Mouse (Mus musculus): ENCODE results near the gene Krt31. TPM values are rescaled to one million over a fixed set of nuclear protein-coding genes. Genes with fewer than 3 reads are reported as not detected.

The Krt31 gene
- polyA plus RNA-seq, 1 experiment: 0.20 TPM

DNA sequence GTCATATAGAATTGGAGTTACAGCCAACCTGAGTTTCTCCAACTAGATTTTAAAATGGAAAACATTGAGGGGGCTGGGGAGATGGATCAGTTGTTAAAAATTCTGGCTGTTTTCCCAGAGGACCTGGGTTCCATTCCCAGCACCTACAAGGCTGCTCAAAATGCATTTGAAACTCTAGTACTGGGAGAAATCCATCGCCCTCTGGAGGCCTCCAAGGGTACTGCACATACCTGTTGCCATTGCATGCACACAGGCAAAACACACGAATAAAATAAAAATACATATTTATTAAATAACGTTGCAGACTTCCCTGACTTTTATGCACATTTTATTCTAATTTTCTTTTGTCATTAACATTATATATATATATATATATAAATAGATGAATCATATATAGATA is 43.7 kb downstream of the Krt31 start:
- Histone ChIP-seq H3K27ac (ENCODE audit: insufficient read depth, low read depth, low read length) (no peak overlapping the region), H3K4me1 (ENCODE audit: control insufficient read depth, insufficient read depth, insufficient read length, low read length) (0 out of 2 replicates have a peak, but pooled peaks cover 2% of the 10 kb centered on the region), H3K4me3 (ENCODE audit: low read depth, low read length) (no peak overlapping the region), H3K27me3 (ENCODE audit: control insufficient read depth, insufficient read depth, low read length) (no peaks in the 10 kb centered on the region), H3K36me3 (ENCODE audit: control insufficient read depth, insufficient read depth, low read length) (no peaks in the 10 kb centered on the region)
- TF ChIP-seq POLR2A (IDR thresholded peaks at IDR 0.05; ENCODE audit: low read depth, low read length): no peak
- peak; percentile 41; the same call in 1 of the 2 replicates for TF ChIP-seq CTCF (IDR thresholded peaks at IDR 0.05; ENCODE audit: extremely low read depth, insufficient read length, insufficient replicate concordance, low read depth, low read length)
- WGBS: 60% methylated on average over 3 of the region's 3 CpGs

- H3K4me1 ChIP-seq (ENCODE audit: control insufficient read depth, insufficient read depth, insufficient read length, low read length): 0 out of 2 replicates have a peak, but pooled peaks cover 2% of the 10 kb centered on the region
- H3K36me3 ChIP-seq (ENCODE audit: control insufficient read depth, insufficient read depth, low read length): no peaks in the 10 kb centered on the region
- H3K27me3 ChIP-seq (ENCODE audit: control insufficient read depth, insufficient read depth, low read length): no peaks in the 10 kb centered on the region
- no peak overlapping the region for H3K27ac ChIP-seq (ENCODE audit: insufficient read depth, low read depth, low read length)
- WGBS: 75% methylated on average over 8 of the region's 8 CpGs
- H3K4me3 ChIP-seq (ENCODE audit: low read depth, low read length): no peak overlapping the region
- no peak for TF ChIP-seq CTCF (IDR thresholded peaks at IDR 0.05; ENCODE audit: extremely low read depth, insufficient read length, insufficient replicate concordance, low read depth, low read length)
- TF ChIP-seq POLR2A (IDR thresholded peaks at IDR 0.05; ENCODE audit: low read depth, low read length): no peak
Measured at GRCm38 (mm10) chr11:100005905-100006304, 44.4 kb downstream of the Krt31 start.

DNA sequence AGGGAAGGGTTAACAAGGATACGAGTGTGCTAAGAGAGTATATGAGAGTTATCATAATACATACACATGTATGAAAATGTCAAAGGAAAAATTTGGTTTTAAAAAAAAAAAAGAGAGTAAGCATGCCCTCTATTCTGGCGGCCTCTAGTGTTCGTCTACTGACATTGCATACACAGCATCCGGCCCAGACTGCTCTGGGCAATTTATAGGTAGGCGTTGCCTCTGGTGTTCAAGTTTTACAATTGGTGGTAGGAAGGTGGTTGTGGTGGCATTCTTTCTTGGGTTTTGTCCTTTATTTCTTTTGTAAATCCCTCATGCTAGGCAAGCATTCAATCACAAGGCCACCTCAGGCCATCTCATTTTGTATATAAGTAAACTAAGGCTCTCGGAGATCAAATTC is 45.5 kb downstream of the Krt31 start:
- 0 out of 2 replicates have a peak, but pooled peaks cover 2% of the 10 kb centered on the region for H3K4me1 ChIP-seq (ENCODE audit: control insufficient read depth, insufficient read depth, insufficient read length, low read length)
- no peak overlapping the region for H3K27ac ChIP-seq (ENCODE audit: insufficient read depth, low read depth, low read length)
- TF ChIP-seq CTCF (IDR thresholded peaks at IDR 0.05; ENCODE audit: extremely low read depth, insufficient read length, insufficient replicate concordance, low read depth, low read length) (peak; percentile 78; the same call in 1 of the 2 replicates), POLR2A (IDR thresholded peaks at IDR 0.05; ENCODE audit: low read depth, low read length) (no peak)
- H3K27me3 ChIP-seq (ENCODE audit: control insufficient read depth, insufficient read depth, low read length): no peaks in the 10 kb centered on the region
- H3K36me3 ChIP-seq (ENCODE audit: control insufficient read depth, insufficient read depth, low read length): no peaks in the 10 kb centered on the region
- H3K4me3 ChIP-seq (ENCODE audit: low read depth, low read length): no peak overlapping the region
- 16% methylated on average over 6 of the region's 6 CpGs for WGBS

- H3K27me3 ChIP-seq (ENCODE audit: control insufficient read depth, insufficient read depth, low read length): no peaks in the 10 kb centered on the region
Measured at GRCm38 (mm10) chr11:99999091-99999490, 51.3 kb downstream of the Krt31 start.

More at GRCm38 (mm10) chr11:99999091-99999490, 51.3 kb downstream of the Krt31 start:
- no peaks in the 10 kb centered on the region for H3K4me1 ChIP-seq (ENCODE audit: control insufficient read depth, insufficient read depth, insufficient read length, low read length)
- no peaks in the 10 kb centered on the region for H3K36me3 ChIP-seq (ENCODE audit: control insufficient read depth, insufficient read depth, low read length)
- no peak overlapping the region for H3K27ac ChIP-seq (ENCODE audit: insufficient read depth, low read depth, low read length)
- H3K4me3 ChIP-seq (ENCODE audit: low read depth, low read length): no peak overlapping the region
- TF ChIP-seq POLR2A (IDR thresholded peaks at IDR 0.05; ENCODE audit: low read depth, low read length): no peak
- no peak for TF ChIP-seq CTCF (IDR thresholded peaks at IDR 0.05; ENCODE audit: extremely low read depth, insufficient read length, insufficient replicate concordance, low read depth, low read length)
- WGBS: 92% methylated on average over 7 of the region's 7 CpGs

Other genes with a start within 250 kb of the Krt31 start
- gene Gm11554, start 246.1 kb downstream of the Krt31 start, polyA plus RNA-seq (2012; rRNA removed): not detected in 2 replicates
- not detected in 2 replicates for gene Krtap4-13, start 240.7 kb downstream of the Krt31 start, polyA plus RNA-seq (2012; rRNA removed)
- not detected in 2 replicates for gene Gm11564, start 234.9 kb downstream of the Krt31 start, polyA plus RNA-seq (2012; rRNA removed)
- gene 2300003K06Rik, start 212.5 kb downstream of the Krt31 start, polyA plus RNA-seq (2012; rRNA removed): not detected in 2 replicates
- gene Krtap4-16, start 198.9 kb downstream of the Krt31 start, polyA plus RNA-seq (2012; rRNA removed): 1.9 and 3.2 TPM in 2 replicates
- not detected in 2 replicates for gene Gm11568, start 192.6 kb downstream of the Krt31 start, polyA plus RNA-seq (2012; rRNA removed)
- not detected in 2 replicates for gene Gm11559, start 186.1 kb downstream of the Krt31 start, polyA plus RNA-seq (2012; rRNA removed)
- not detected in 2 replicates for gene Krtap9-1, start 177.2 kb downstream of the Krt31 start, polyA plus RNA-seq (2012; rRNA removed)
- gene Gm11567, start 171.4 kb downstream of the Krt31 start, polyA plus RNA-seq (2012; rRNA removed): not detected in 2 replicates
- not detected in 2 replicates for gene Krtap31-1, start 142.6 kb downstream of the Krt31 start, polyA plus RNA-seq (2012; rRNA removed)
- gene Gm11565, start 135.8 kb downstream of the Krt31 start, polyA plus RNA-seq (2012; rRNA removed): not detected in 2 replicates
- gene Krtap31-2, start 114.3 kb downstream of the Krt31 start, polyA plus RNA-seq (2012; rRNA removed): not detected in 2 replicates
- gene Krtap9-5, start 102.1 kb downstream of the Krt31 start, polyA plus RNA-seq (2012; rRNA removed): not detected in 2 replicates
- not detected in 2 replicates for gene Krtap29-1, start 71.5 kb downstream of the Krt31 start, polyA plus RNA-seq (2012; rRNA removed)
- gene Krtap16-1, start 64.0 kb downstream of the Krt31 start, polyA plus RNA-seq (2012; rRNA removed): not detected in 2 replicates
- not detected in 2 replicates for gene Krtap17-1, start 56.6 kb downstream of the Krt31 start, polyA plus RNA-seq (2012; rRNA removed)
- gene Krt33a, start 34.3 kb downstream of the Krt31 start, polyA plus RNA-seq (2012; rRNA removed): not detected in 2 replicates
- not detected in 2 replicates for gene Krt33b, start 20.7 kb downstream of the Krt31 start, polyA plus RNA-seq (2012; rRNA removed)
- gene Krt34, start 9.0 kb downstream of the Krt31 start, polyA plus RNA-seq (2012; rRNA removed): not detected in 2 replicates
- gene Krt32, start 37.7 kb upstream of the Krt31 start, polyA plus RNA-seq (2012; rRNA removed): not detected in 2 replicates
- not detected in 2 replicates for gene Krt35, start 45.7 kb upstream of the Krt31 start, polyA plus RNA-seq (2012; rRNA removed)
- gene Krt36, start 55.1 kb upstream of the Krt31 start, polyA plus RNA-seq (2012; rRNA removed): not detected in 2 replicates
- gene Krt13, start 71.0 kb upstream of the Krt31 start, polyA plus RNA-seq (2012; rRNA removed): 1.0 TPM in 1 of 2 replicates, not detected in the other
- gene Krt15, start 85.4 kb upstream of the Krt31 start, polyA plus RNA-seq (2012; rRNA removed): 0.32 and 1.1 TPM in 2 replicates
- gene Krt19, start 98.1 kb upstream of the Krt31 start, polyA plus RNA-seq (2012; rRNA removed): 1,218 and 2,324 TPM in 2 replicates
- not detected in 2 replicates for gene Krt9, start 142.7 kb upstream of the Krt31 start, polyA plus RNA-seq (2012; rRNA removed)
- 0.27 TPM in 1 of 2 replicates, not detected in the other for gene Krt14, start 157.0 kb upstream of the Krt31 start, polyA plus RNA-seq (2012; rRNA removed)
- gene Krt16, start 198.4 kb upstream of the Krt31 start, polyA plus RNA-seq (2012; rRNA removed): 0.08 TPM in 1 of 2 replicates, not detected in the other
- 0.11 and 0.72 TPM in 2 replicates for gene Krt17, start 210.5 kb upstream of the Krt31 start, polyA plus RNA-seq (2012; rRNA removed)
- 0.09 TPM in 1 of 2 replicates, not detected in the other for gene Krt42, start 219.3 kb upstream of the Krt31 start, polyA plus RNA-seq (2012; rRNA removed)